Mouse (Mus musculus) intestine, postnatal 0 days (tissue): ENCODE data around the gene Zgpat. TPM values are rescaled to one million over a fixed set of nuclear protein-coding genes. Genes with fewer than 3 reads are reported as not detected.
A peak's percentile ranks its signal among the peaks of the same experiment; 100 is the strongest.

ENCODE experiments used
- ATAC-seq: fragments of 200-750 bp; cut with Nextera tagmentation; 2 replicates; pipeline ENCODE4 v1.8.0; 2017; ENCODE audit warnings: mild to moderate bottlenecking, moderate TSS enrichment, moderate library complexity
- H3K27ac ChIP-seq: fragments of 300-500 bp; sonication (generic); 2 replicates; pipeline ENCODE4 v1.5.1; 2014; ENCODE audit warnings: mild to moderate bottlenecking, low read depth, low read length, moderate library complexity
- H3K27me3 ChIP-seq: fragments of 300-500 bp; sonication (generic); replicated peaks from 2 replicates; pipeline ENCODE4 v1.6.1; 2014; ENCODE audit warnings: low read length, mixed read lengths; ENCODE audit not compliant: control insufficient read depth, insufficient read depth
- H3K36me3 ChIP-seq: fragments of 300-500 bp; sonication (generic); 2 replicates; pipeline ENCODE4 v1.6.1; 2014; ENCODE audit warnings: mild to moderate bottlenecking, moderate library complexity; ENCODE audit not compliant: control insufficient read depth, insufficient read depth
- H3K4me1 ChIP-seq: fragments of 300-500 bp; sonication (generic); replicated peaks from 2 replicates; pipeline ENCODE4 v1.6.1; 2014; ENCODE audit warnings: antibody characterized with exemption, low read length, mixed read lengths; ENCODE audit not compliant: control insufficient read depth, insufficient read depth
- H3K4me2 ChIP-seq: fragments of 300-500 bp; sonication (generic); replicated peaks from 2 replicates; pipeline ENCODE4 v1.6.1; 2014; ENCODE audit warnings: low read depth, mild to moderate bottlenecking, moderate library complexity
- H3K4me3 ChIP-seq: fragments of 300-500 bp; sonication (generic); 2 replicates; pipeline ENCODE4 v1.5.1; 2014; ENCODE audit warnings: low read depth, low read length
- H3K9ac ChIP-seq: fragments of 300-500 bp; sonication (generic); 2 replicates; pipeline ENCODE4 v1.6.1; 2014; ENCODE audit warnings: mild to moderate bottlenecking, low read depth, low read length
- H3K9me3 ChIP-seq: fragments of 300-500 bp; sonication (generic); 2 replicates; pipeline ENCODE4 v1.6.1; 2016; ENCODE audit warnings: mixed run types; ENCODE audit not compliant: control insufficient read depth
- CTCF ChIP-seq: sonication (generic); IDR thresholded peaks from 2 replicates; pipeline ENCODE4 v1.5.1; 2016; ENCODE audit warnings: low read depth, mild to moderate bottlenecking, control low read depth, antibody characterized with exemption, moderate library complexity
- WGBS: fragments of 180-500 bp; shearing (Covaris S2); extraction: QIAGEN DNeasy Blood & Tissue Kit; methylation state at CpG from one replicate; pipeline ENCODE4 v1.1.7; 2014; 5-methylcytosine and 5-hydroxymethylcytosine counted together
- polyA plus RNA-seq: library from polyadenylated mRNA; unstranded; fragments of >200 nt; fragmentation: Nextera tagmentation; extraction: Ambion mirVana; gene quantifications from 2 replicates; pipeline ENCODE4 v1.2.1, GENCODE M21; 2015

Gene Zgpat
- 23.8 and 25.7 TPM in 2 replicates for polyA plus RNA-seq

- under 1% methylated on average over 70 of the region's 71 CpGs for WGBS
- H3K27me3 ChIP-seq: no peaks in the 10 kb centered on the region
- 0 out of 2 replicates have a peak, but pooled peaks cover 3% of the 10 kb centered on the region for H3K4me1 ChIP-seq
- ATAC-seq: peak; percentile 89
- H3K9me3 ChIP-seq: no peaks in the 10 kb centered on the region
- peaks cover 35% of the 10 kb centered on the region for H3K36me3 ChIP-seq
- peak within 1 kb of the TSS; percentile 93 for H3K27ac ChIP-seq
- peak within 1 kb of the TSS; percentile 95 for H3K4me2 ChIP-seq
- H3K9ac ChIP-seq: peak within 1 kb of the TSS; percentile 75
- peak within 1 kb of the TSS; percentile 75 for H3K4me3 ChIP-seq
- TF ChIP-seq CTCF: peak; percentile 9; the same call in 1 of the 2 replicates
Observed at GRCm38 (mm10) chr2:181364860-181365596, at the start of gene Zgpat, which contains the start of gene Arfrp1. TSS of gene Zgpat (plus strand) at chr2:181364928. TSS of gene Arfrp1 (minus strand) at chr2:181365404.

- Histone ChIP-seq H3K4me3 (peak within 1 kb of the TSS; percentile 47), H3K27me3 (peaks cover 7% of the 10 kb centered on the region), H3K9ac (0 out of 2 replicates have a peak within 1 kb of the TSS, but pooled peaks have one; percentile 19), H3K36me3 (peaks cover 22% of the 10 kb centered on the region; the same call in 1 of the 2 replicates), H3K27ac (peak within 1 kb of the TSS; percentile 43; the same call in 1 of the 2 replicates), H3K9me3 (no peaks in the 10 kb centered on the region), H3K4me1 (0 out of 2 replicates have a peak, but pooled peaks cover 3% of the 10 kb centered on the region), H3K4me2 (peak within 1 kb of the TSS; percentile 71)
- ATAC-seq: peak; percentile 91
- TF ChIP-seq CTCF: peak; percentile 20; the same call in 1 of the 2 replicates
- WGBS: 6% methylated on average over 40 of the region's 40 CpGs
Observed at GRCm38 (mm10) chr2:181319248-181320102, 45.3 kb upstream of the Zgpat start, which contains the start of gene Rtel1. TSS of gene Rtel1 (plus strand) at chr2:181319739.

- Histone ChIP-seq H3K36me3 (peaks cover 28% of the 10 kb centered on the region; the same call in 1 of the 2 replicates), H3K9ac (no peak overlapping the region), H3K4me2 (peak overlapping the region; percentile 71), H3K4me3 (peak overlapping the region; percentile 47), H3K9me3 (no peaks in the 10 kb centered on the region), H3K4me1 (0 out of 2 replicates have a peak, but pooled peaks cover 3% of the 10 kb centered on the region), H3K27ac (no peak overlapping the region), H3K27me3 (peaks cover 1% of the 10 kb centered on the region)
- 0 out of 2 replicates have a peak, but pooled peaks have one; percentile 8 for TF ChIP-seq CTCF
- 0 out of 2 replicates have a peak, but pooled peaks have one; percentile 6 for ATAC-seq
- WGBS: 10% methylated on average over 7 of the region's 7 CpGs
Observed at GRCm38 (mm10) chr2:181320103-181320499, 44.6 kb upstream of the Zgpat start.

- Histone ChIP-seq H3K9me3 (no peaks in the 10 kb centered on the region), H3K4me1 (0 out of 2 replicates have a peak, but pooled peaks cover 3% of the 10 kb centered on the region), H3K4me3 (no peak overlapping the region), H3K27ac (no peak overlapping the region), H3K9ac (no peak overlapping the region), H3K27me3 (no peaks in the 10 kb centered on the region), H3K4me2 (no peak overlapping the region), H3K36me3 (peaks cover 42% of the 10 kb centered on the region)
- no peak for ATAC-seq
- TF ChIP-seq CTCF: no peak
- WGBS: 82% methylated on average over 5 of the region's 5 CpGs
Observed at GRCm38 (mm10) chr2:181322136-181322535, 42.6 kb upstream of the Zgpat start.

GRCm38 (mm10) chr2:181326098-181326497, 38.6 kb upstream of the Zgpat start:
- Histone ChIP-seq H3K27ac (no peak overlapping the region), H3K36me3 (peaks cover 70% of the 10 kb centered on the region), H3K4me3 (no peak overlapping the region), H3K9ac (no peak overlapping the region), H3K4me1 (no peaks in the 10 kb centered on the region), H3K27me3 (no peaks in the 10 kb centered on the region), H3K4me2 (no peak overlapping the region), H3K9me3 (no peaks in the 10 kb centered on the region)
- no peak for ATAC-seq
- WGBS: 97% methylated on average over 2 of the region's 2 CpGs
- no peak for TF ChIP-seq CTCF
